Mouse (Mus musculus): ENCODE results near the gene Wdfy1. TPM values are rescaled to one million over a fixed set of nuclear protein-coding genes. Genes with fewer than 3 reads are reported as not detected.

Gene Wdfy1
- polyA plus RNA-seq, 1 experiment from 2014 or later, result 88.1 TPM

DNA sequence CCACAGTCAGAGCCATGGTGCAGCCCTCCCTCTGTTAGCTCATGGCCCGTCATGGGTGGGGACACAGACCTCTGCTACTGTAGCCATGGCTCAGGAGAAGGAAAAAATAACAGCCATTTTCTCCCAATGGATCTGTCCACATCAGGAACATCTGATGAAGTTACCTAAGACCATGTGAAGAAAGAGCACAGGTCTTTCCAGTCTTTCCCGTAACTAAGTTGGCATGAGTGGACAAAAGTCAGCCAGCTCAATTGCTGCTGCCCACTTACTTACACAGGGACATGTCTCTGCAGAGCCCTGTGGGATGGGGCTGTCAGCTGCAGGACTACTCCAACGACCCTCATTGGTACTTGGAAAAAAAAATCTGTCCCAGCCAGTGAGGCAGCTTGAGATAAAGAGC lies 69.2 kb downstream of the Wdfy1 start:
- H3K4me1 ChIP-seq (replicated peaks; ENCODE audit: control insufficient read depth, insufficient read depth, low read length), result peaks cover 13% of the 10 kb centered on the region
- H3K36me3 ChIP-seq (ENCODE audit: control insufficient read depth, insufficient read depth), result peaks cover 5% of the 10 kb centered on the region
- WGBS, result 87% methylated on average over 3 of the region's 3 CpGs
- no peak for ATAC-seq
- no peaks in the 10 kb centered on the region for H3K9me3 ChIP-seq (ENCODE audit: control insufficient read depth, low read length)
- H3K4me2 ChIP-seq (ENCODE audit: low read length), result no peak overlapping the region
- H3K27ac ChIP-seq (ENCODE audit: low read length), result no peak overlapping the region
- H3K4me3 ChIP-seq (replicated peaks; ENCODE audit: low read length), result no peak overlapping the region
- H3K27me3 ChIP-seq (replicated peaks; ENCODE audit: control insufficient read depth, insufficient read depth, low read length), result no peaks in the 10 kb centered on the region
- H3K9ac ChIP-seq (replicated peaks; ENCODE audit: low read depth, low read length), result no peak overlapping the region

GRCm38 (mm10) chr1:79704672-79705071 lies 71.3 kb downstream of the Wdfy1 start:
- Histone ChIP-seq H3K9me3 (ENCODE audit: control insufficient read depth, low read length) (no peaks in the 10 kb centered on the region), H3K9ac (replicated peaks; ENCODE audit: low read depth, low read length) (no peak overlapping the region), H3K4me1 (replicated peaks; ENCODE audit: control insufficient read depth, insufficient read depth, low read length) (no peaks in the 10 kb centered on the region), H3K4me3 (replicated peaks; ENCODE audit: low read length) (no peak overlapping the region), H3K4me2 (ENCODE audit: low read length) (no peak overlapping the region), H3K27me3 (replicated peaks; ENCODE audit: control insufficient read depth, insufficient read depth, low read length) (no peaks in the 10 kb centered on the region), H3K36me3 (ENCODE audit: control insufficient read depth, insufficient read depth) (peaks cover 5% of the 10 kb centered on the region), H3K27ac (ENCODE audit: low read length) (no peak overlapping the region)
- no peak for ATAC-seq
- WGBS, result 96% methylated on average over 2 of the region's 2 CpGs

GRCm38 (mm10) chr1:79703520-79703919 lies 72.4 kb downstream of the Wdfy1 start:
- H3K36me3 ChIP-seq (ENCODE audit: control insufficient read depth, insufficient read depth), result peaks cover 5% of the 10 kb centered on the region
- 91% methylated on average over 8 of the region's 8 CpGs for WGBS
- no peak overlapping the region for H3K4me3 ChIP-seq (replicated peaks; ENCODE audit: low read length)
- no peak for ATAC-seq
- H3K4me1 ChIP-seq (replicated peaks; ENCODE audit: control insufficient read depth, insufficient read depth, low read length), result no peaks in the 10 kb centered on the region
- no peaks in the 10 kb centered on the region for H3K27me3 ChIP-seq (replicated peaks; ENCODE audit: control insufficient read depth, insufficient read depth, low read length)
- no peak overlapping the region for H3K9ac ChIP-seq (replicated peaks; ENCODE audit: low read depth, low read length)
- H3K27ac ChIP-seq (ENCODE audit: low read length), result no peak overlapping the region
- H3K9me3 ChIP-seq (ENCODE audit: control insufficient read depth, low read length), result no peaks in the 10 kb centered on the region
- no peak overlapping the region for H3K4me2 ChIP-seq (ENCODE audit: low read length)

- ATAC-seq, result no peak
- 81% methylated on average over 2 of the region's 2 CpGs for WGBS
- H3K9me3 ChIP-seq (ENCODE audit: control insufficient read depth, low read length), result no peaks in the 10 kb centered on the region
- H3K27ac ChIP-seq (ENCODE audit: low read length), result no peak overlapping the region
- no peaks in the 10 kb centered on the region for H3K27me3 ChIP-seq (replicated peaks; ENCODE audit: control insufficient read depth, insufficient read depth, low read length)
- H3K36me3 ChIP-seq (ENCODE audit: control insufficient read depth, insufficient read depth), result no peaks in the 10 kb centered on the region
- peaks cover 11% of the 10 kb centered on the region for H3K4me1 ChIP-seq (replicated peaks; ENCODE audit: control insufficient read depth, insufficient read depth, low read length)
- no peak overlapping the region for H3K4me3 ChIP-seq (replicated peaks; ENCODE audit: low read length)
- H3K9ac ChIP-seq (replicated peaks; ENCODE audit: low read depth, low read length), result no peak overlapping the region
- H3K4me2 ChIP-seq (ENCODE audit: low read length), result no peak overlapping the region
Observed at GRCm38 (mm10) chr1:79698506-79698905, 77.4 kb downstream of the Wdfy1 start.

DNA sequence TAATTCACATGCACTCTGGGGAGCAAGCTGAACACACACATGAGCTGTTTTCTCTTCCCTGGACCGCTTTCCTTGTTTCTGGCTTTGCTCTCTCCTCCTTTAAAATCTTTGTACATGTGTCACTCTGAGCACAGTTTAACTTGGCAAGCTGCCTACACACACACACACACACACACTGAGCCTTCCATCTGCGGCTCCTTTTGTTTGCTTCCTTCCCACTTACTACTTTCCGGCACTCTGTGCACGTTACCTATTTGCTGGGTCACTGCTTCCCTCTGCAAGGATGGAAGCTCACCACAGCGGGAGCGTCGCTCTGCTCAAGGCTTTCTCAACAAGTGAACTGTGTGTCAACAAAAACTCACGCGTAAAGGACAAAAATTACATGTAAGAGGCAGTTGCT lies 78.6 kb downstream of the Wdfy1 start:
- WGBS, result 1% methylated on average over 9 of the region's 9 CpGs
- peak overlapping the region; percentile 68 for H3K27ac ChIP-seq (ENCODE audit: low read length)

GRCm38 (mm10) chr1:79696933-79697332 lies 79.0 kb downstream of the Wdfy1 start:
- peaks cover 11% of the 10 kb centered on the region for H3K4me1 ChIP-seq (replicated peaks; ENCODE audit: control insufficient read depth, insufficient read depth, low read length)
- no peaks in the 10 kb centered on the region for H3K27me3 ChIP-seq (replicated peaks; ENCODE audit: control insufficient read depth, insufficient read depth, low read length)
- no peak overlapping the region for H3K4me3 ChIP-seq (replicated peaks; ENCODE audit: low read length)
- WGBS, result 45% methylated on average over 5 of the region's 5 CpGs
- ATAC-seq, result peak; percentile 44; the same call in 1 of the 2 replicates
- no peak overlapping the region for H3K27ac ChIP-seq (ENCODE audit: low read length)
- H3K9me3 ChIP-seq (ENCODE audit: control insufficient read depth, low read length), result no peaks in the 10 kb centered on the region
- H3K9ac ChIP-seq (replicated peaks; ENCODE audit: low read depth, low read length), result no peak overlapping the region
- no peaks in the 10 kb centered on the region for H3K36me3 ChIP-seq (ENCODE audit: control insufficient read depth, insufficient read depth)
- no peak overlapping the region for H3K4me2 ChIP-seq (ENCODE audit: low read length)

More for the DNA sequence above, 78.6 kb downstream of the Wdfy1 start:
- no peaks in the 10 kb centered on the region for H3K36me3 ChIP-seq (ENCODE audit: control insufficient read depth, insufficient read depth)
- no peak overlapping the region for H3K9ac ChIP-seq (replicated peaks; ENCODE audit: low read depth, low read length)
- H3K4me1 ChIP-seq (replicated peaks; ENCODE audit: control insufficient read depth, insufficient read depth, low read length), result peaks cover 11% of the 10 kb centered on the region
- ATAC-seq, result peak; percentile 91
- H3K9me3 ChIP-seq (ENCODE audit: control insufficient read depth, low read length), result no peaks in the 10 kb centered on the region
- no peaks in the 10 kb centered on the region for H3K27me3 ChIP-seq (replicated peaks; ENCODE audit: control insufficient read depth, insufficient read depth, low read length)
- no peak overlapping the region for H3K4me3 ChIP-seq (replicated peaks; ENCODE audit: low read length)
- H3K4me2 ChIP-seq (ENCODE audit: low read length), result peak overlapping the region; percentile 12; the same call in 1 of the 2 replicates

DNA sequence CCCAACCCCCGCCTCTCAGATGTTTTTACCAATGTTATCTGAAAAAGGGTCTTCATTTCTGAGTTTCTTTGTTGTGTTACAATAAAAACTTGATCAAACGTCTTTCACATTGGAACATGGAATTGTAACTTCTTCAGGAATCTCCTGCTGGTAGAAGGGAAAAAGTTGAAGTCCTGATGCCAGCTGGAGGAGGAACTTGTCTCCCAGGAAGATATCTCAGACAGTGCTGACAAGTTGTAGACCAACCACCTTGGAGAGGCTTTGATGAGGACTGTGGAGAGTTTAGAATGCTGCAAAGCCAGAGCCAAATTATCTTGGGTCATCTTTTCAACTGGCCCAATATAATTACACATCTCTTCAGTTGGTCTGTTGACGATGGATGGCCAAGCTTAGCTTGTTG lies 83.5 kb downstream of the Wdfy1 start:
- Histone ChIP-seq H3K36me3 (ENCODE audit: control insufficient read depth, insufficient read depth) (no peaks in the 10 kb centered on the region), H3K4me1 (replicated peaks; ENCODE audit: control insufficient read depth, insufficient read depth, low read length) (peaks cover 6% of the 10 kb centered on the region)

GRCm38 (mm10) chr1:79687254-79687653 lies 88.7 kb downstream of the Wdfy1 start:
- Histone ChIP-seq H3K4me3 (replicated peaks; ENCODE audit: low read length) (no peak overlapping the region), H3K4me1 (replicated peaks; ENCODE audit: control insufficient read depth, insufficient read depth, low read length) (no peaks in the 10 kb centered on the region), H3K9ac (replicated peaks; ENCODE audit: low read depth, low read length) (no peak overlapping the region), H3K36me3 (ENCODE audit: control insufficient read depth, insufficient read depth) (no peaks in the 10 kb centered on the region), H3K9me3 (ENCODE audit: control insufficient read depth, low read length) (no peaks in the 10 kb centered on the region), H3K27me3 (replicated peaks; ENCODE audit: control insufficient read depth, insufficient read depth, low read length) (no peaks in the 10 kb centered on the region), H3K4me2 (ENCODE audit: low read length) (no peak overlapping the region), H3K27ac (ENCODE audit: low read length) (no peak overlapping the region)
- WGBS, result 81% methylated on average over 1 of the region's 1 CpGs
- ATAC-seq, result no peak

More for the DNA sequence above, 83.5 kb downstream of the Wdfy1 start:
- 90% methylated on average over 3 of the region's 3 CpGs for WGBS
- Histone ChIP-seq H3K4me3 (replicated peaks; ENCODE audit: low read length) (no peak overlapping the region), H3K27me3 (replicated peaks; ENCODE audit: control insufficient read depth, insufficient read depth, low read length) (no peaks in the 10 kb centered on the region), H3K9me3 (ENCODE audit: control insufficient read depth, low read length) (no peaks in the 10 kb centered on the region), H3K4me2 (ENCODE audit: low read length) (no peak overlapping the region), H3K27ac (ENCODE audit: low read length) (no peak overlapping the region), H3K9ac (replicated peaks; ENCODE audit: low read depth, low read length) (no peak overlapping the region)
- no peak for ATAC-seq

DNA sequence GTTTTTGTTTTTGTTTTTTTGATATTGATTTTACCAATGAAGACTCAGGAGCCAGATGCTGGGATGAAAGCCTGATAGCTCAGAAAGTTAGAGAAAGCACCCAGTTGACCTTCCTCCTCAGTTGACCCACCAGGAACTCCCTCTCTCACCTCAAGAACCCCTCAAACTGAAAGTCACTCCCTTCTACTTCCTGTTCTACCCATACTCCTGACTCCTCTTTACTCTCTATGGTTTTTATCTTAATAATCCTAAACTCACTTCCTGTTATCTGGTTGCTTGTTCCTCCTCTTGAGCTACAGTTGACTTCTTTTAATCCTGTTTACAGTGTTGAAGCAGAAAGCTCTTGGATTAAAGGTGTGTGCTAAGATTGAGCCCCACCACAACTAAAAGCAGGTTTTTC lies 91.9 kb downstream of the Wdfy1 start:
- no peak overlapping the region for H3K9ac ChIP-seq (replicated peaks; ENCODE audit: low read depth, low read length)
- no peaks in the 10 kb centered on the region for H3K36me3 ChIP-seq (ENCODE audit: control insufficient read depth, insufficient read depth)
- H3K27me3 ChIP-seq (replicated peaks; ENCODE audit: control insufficient read depth, insufficient read depth, low read length), result no peaks in the 10 kb centered on the region
- no peak for ATAC-seq
- H3K4me3 ChIP-seq (replicated peaks; ENCODE audit: low read length), result no peak overlapping the region
- no peaks in the 10 kb centered on the region for H3K4me1 ChIP-seq (replicated peaks; ENCODE audit: control insufficient read depth, insufficient read depth, low read length)
- no peak overlapping the region for H3K4me2 ChIP-seq (ENCODE audit: low read length)
- no peak overlapping the region for H3K27ac ChIP-seq (ENCODE audit: low read length)
- no peaks in the 10 kb centered on the region for H3K9me3 ChIP-seq (ENCODE audit: control insufficient read depth, low read length)

- Histone ChIP-seq H3K4me1 (replicated peaks; ENCODE audit: control insufficient read depth, insufficient read depth, low read length) (no peaks in the 10 kb centered on the region), H3K36me3 (ENCODE audit: control insufficient read depth, insufficient read depth) (no peaks in the 10 kb centered on the region), H3K27me3 (replicated peaks; ENCODE audit: control insufficient read depth, insufficient read depth, low read length) (no peaks in the 10 kb centered on the region), H3K27ac (ENCODE audit: low read length) (no peak overlapping the region), H3K4me2 (ENCODE audit: low read length) (no peak overlapping the region), H3K9ac (replicated peaks; ENCODE audit: low read depth, low read length) (no peak overlapping the region), H3K4me3 (replicated peaks; ENCODE audit: low read length) (no peak overlapping the region), H3K9me3 (ENCODE audit: control insufficient read depth, low read length) (no peaks in the 10 kb centered on the region)
- WGBS, result 17% methylated on average over 5 of the region's 5 CpGs
- ATAC-seq, result no peak
Observed at GRCm38 (mm10) chr1:79682936-79683335, 93.0 kb downstream of the Wdfy1 start.

All from forebrain, embryonic 16.5 days (tissue).